Mouse (Mus musculus) midbrain, embryonic 13.5 days (tissue): ENCODE measurements at regions not wholly inside any gene's neighbourhood (a gene's known extent, or its start where the extent isn't known, plus 50 kb on each side); places are given as distances from the start of the nearest gene placed in this dataset.
A peak's percentile ranks its signal among the peaks of the same experiment; 100 is the strongest.

ENCODE experiments used
- ATAC-seq: fragments of 200-750 bp; cut with Nextera tagmentation; 2 replicates; pipeline ENCODE4 v1.8.0; 2017; ENCODE audit warnings: mild to moderate bottlenecking, moderate TSS enrichment, moderate library complexity
- H3K27ac ChIP-seq: fragments of 300-500 bp; sonication (generic); 2 replicates; pipeline ENCODE4 v1.5.1; 2015; ENCODE audit warnings: inconsistent platforms, mild to moderate bottlenecking, moderate library complexity
- H3K27me3 ChIP-seq: fragments of 300-500 bp; sonication (generic); 2 replicates; pipeline ENCODE4 v1.6.1; 2015; ENCODE audit warnings: mild to moderate bottlenecking, inconsistent platforms
- H3K36me3 ChIP-seq: fragments of 300-500 bp; sonication (generic); 2 replicates; pipeline ENCODE4 v1.6.1; 2015; ENCODE audit warnings: mild to moderate bottlenecking, inconsistent platforms
- H3K4me1 ChIP-seq: fragments of 300-500 bp; sonication (generic); replicated peaks from 2 replicates; pipeline ENCODE4 v1.6.1; 2015; ENCODE audit warnings: inconsistent platforms
- H3K4me2 ChIP-seq: fragments of 300-500 bp; sonication (generic); replicated peaks from 2 replicates; pipeline ENCODE4 v1.6.1; 2015; ENCODE audit warnings: moderate library complexity, mild to moderate bottlenecking, inconsistent platforms
- H3K4me3 ChIP-seq: fragments of 300-500 bp; sonication (generic); replicated peaks from 2 replicates; pipeline ENCODE4 v1.5.1; 2015; ENCODE audit warnings: mild to moderate bottlenecking, inconsistent platforms
- H3K9ac ChIP-seq: fragments of 300-500 bp; sonication (generic); replicated peaks from 2 replicates; pipeline ENCODE4 v1.6.1; 2015; ENCODE audit warnings: mild to moderate bottlenecking, inconsistent platforms
- H3K9me3 ChIP-seq: fragments of 300-500 bp; sonication (generic); 2 replicates; pipeline ENCODE4 v1.6.1; 2016; ENCODE audit warnings: mild to moderate bottlenecking, inconsistent platforms
- WGBS: fragments of 180-500 bp; shearing (Covaris S2); methylation state at CpG from one replicate; pipeline ENCODE4 v1.1.7; 2015; 5-methylcytosine and 5-hydroxymethylcytosine counted together

DNA sequence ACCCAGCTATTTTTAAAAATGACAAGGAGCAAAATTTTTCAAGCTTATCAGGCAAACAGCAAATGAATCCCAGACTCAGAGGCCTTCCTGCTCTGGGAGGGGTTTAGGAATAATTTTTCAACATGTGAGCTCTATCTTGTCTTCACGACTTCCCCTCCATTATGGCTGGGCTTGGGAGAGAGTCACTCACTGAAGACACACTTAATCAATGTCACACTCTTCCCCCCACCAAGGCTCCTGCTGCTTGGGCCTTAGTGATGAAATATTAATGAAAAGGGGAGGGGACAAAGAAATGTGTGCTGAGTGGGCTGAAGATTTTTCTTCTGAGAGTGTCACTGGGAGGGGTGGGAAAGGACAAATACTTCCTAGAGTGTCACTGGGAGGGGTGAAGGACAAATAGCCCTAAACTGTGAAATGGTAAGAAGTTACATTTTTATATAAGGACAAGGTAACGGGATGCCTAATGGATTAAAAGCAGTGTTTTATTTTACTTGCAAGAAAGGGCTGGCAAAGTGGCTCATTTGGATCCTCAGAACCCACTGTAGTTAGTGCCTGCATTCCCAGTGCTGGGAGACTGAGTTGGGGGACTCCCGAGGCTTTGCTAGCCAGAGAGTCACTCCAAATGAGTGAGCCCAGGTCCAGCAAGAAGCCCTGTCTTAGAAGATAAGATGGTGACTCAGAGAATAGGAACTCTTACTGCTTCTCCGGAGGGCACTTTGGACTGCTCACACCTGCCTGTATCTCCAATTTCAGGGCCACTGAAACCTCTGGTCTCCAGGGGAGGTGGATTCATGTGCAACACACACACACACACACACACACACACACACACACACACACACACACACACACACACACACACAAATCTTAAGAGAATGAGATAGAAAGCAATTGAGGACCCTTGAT, 258.5 kb downstream of the Sox11 start:
- peak overlapping the region; percentile 99 for H3K27ac ChIP-seq
- peaks cover 53% of the 10 kb centered on the region for H3K4me1 ChIP-seq
- peak overlapping the region; percentile 55 for H3K4me2 ChIP-seq
- H3K4me3 ChIP-seq = no peak overlapping the region
- H3K27me3 ChIP-seq = no peaks in the 10 kb centered on the region
- peak overlapping the region; percentile 36; the same call in 1 of the 2 replicates for H3K9ac ChIP-seq
- H3K36me3 ChIP-seq = no peaks in the 10 kb centered on the region
- H3K9me3 ChIP-seq = no peaks in the 10 kb centered on the region
- ATAC-seq = peak; percentile 65
- WGBS = 16% methylated on average over 4 of the region's 4 CpGs

GRCm38 (mm10) chr12:27083089-27083488, 259.3 kb downstream of the Sox11 start:
- 2% methylated on average over 8 of the region's 8 CpGs for WGBS
- ATAC-seq = peak; percentile 86

DNA sequence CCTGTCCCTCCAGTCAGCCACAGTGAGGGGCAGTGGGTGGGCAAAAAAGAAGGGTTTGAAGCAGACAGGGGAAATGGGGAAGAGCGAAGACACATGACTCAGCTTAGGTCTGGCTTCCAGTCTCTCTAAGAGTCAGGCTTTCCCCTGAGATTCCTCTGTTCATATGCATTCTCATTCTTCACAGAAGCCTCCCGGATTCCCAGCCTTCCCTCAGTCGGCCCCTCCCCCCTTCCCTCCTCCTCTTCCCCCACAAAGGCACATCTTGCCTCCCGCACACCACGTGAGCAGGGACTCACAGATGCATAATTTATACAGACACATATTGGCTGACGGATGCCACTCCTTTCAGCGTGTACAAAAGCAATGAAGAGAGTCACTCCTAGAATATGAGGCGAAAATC, 259.8 kb downstream of the Sox11 start:
- Histone ChIP-seq H3K27ac (peak overlapping the region; percentile 99), H3K27me3 (no peaks in the 10 kb centered on the region), H3K36me3 (no peaks in the 10 kb centered on the region), H3K4me3 (peak overlapping the region; percentile 23), H3K9ac (peak overlapping the region; percentile 55; the same call in 1 of the 2 replicates), H3K4me1 (peaks cover 53% of the 10 kb centered on the region), H3K9me3 (no peaks in the 10 kb centered on the region), H3K4me2 (peak overlapping the region; percentile 55)
- peak; percentile 95 for ATAC-seq
- WGBS = under 1% methylated on average over 8 of the region's 8 CpGs

More at GRCm38 (mm10) chr12:27083089-27083488, 259.3 kb downstream of the Sox11 start:
- Histone ChIP-seq H3K4me3 (peak overlapping the region; percentile 23), H3K9me3 (no peaks in the 10 kb centered on the region), H3K36me3 (no peaks in the 10 kb centered on the region), H3K27ac (peak overlapping the region; percentile 99), H3K4me2 (peak overlapping the region; percentile 55), H3K27me3 (no peaks in the 10 kb centered on the region), H3K9ac (peak overlapping the region; percentile 55), H3K4me1 (peaks cover 53% of the 10 kb centered on the region)

- no peak overlapping the region for H3K4me3 ChIP-seq
- 63% methylated on average over 6 of the region's 6 CpGs for WGBS
- no peak for ATAC-seq
These were observed 266.2 kb downstream of the Sox11 start for GRCm38 (mm10) chr12:27076107-27076738.

DNA sequence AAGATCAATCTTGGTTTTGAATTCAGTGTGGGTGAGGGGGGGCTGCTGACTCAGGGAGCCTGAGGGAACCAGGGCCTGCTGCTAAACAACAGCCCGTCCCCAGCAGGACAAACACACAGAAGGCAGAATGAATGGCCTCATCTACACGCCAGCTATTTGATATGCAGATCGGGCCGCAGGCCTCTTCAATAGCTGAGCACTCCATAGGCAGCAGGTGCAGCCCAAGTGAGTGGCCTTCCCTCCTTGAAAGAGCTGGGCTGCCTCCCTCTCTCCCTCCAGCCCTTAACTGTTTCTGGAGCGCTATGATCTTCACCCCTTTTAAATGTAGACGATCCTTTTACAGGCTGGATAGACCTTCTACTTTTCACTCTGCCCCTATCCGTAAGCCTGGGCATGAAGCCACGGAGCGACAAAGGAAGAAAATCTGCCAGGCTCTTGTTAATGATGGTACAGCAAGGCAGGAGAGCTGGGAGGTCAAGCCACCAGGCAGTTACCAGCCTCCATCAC, 277.3 kb downstream of the Sox11 start:
- H3K27ac ChIP-seq = peak overlapping the region; percentile 99
- H3K36me3 ChIP-seq = no peaks in the 10 kb centered on the region
- no peaks in the 10 kb centered on the region for H3K27me3 ChIP-seq
- WGBS = 7% methylated on average over 9 of the region's 9 CpGs
- peak overlapping the region; percentile 59 for H3K9ac ChIP-seq
- peak; percentile 87 for ATAC-seq
- peak overlapping the region; percentile 17 for H3K4me3 ChIP-seq
- no peaks in the 10 kb centered on the region for H3K9me3 ChIP-seq
- H3K4me2 ChIP-seq = peak overlapping the region; percentile 39
- H3K4me1 ChIP-seq = peaks cover 66% of the 10 kb centered on the region

More at GRCm38 (mm10) chr12:27076107-27076738, 266.2 kb downstream of the Sox11 start:
- Histone ChIP-seq H3K4me2 (no peak overlapping the region), H3K27ac (no peak overlapping the region), H3K9ac (no peak overlapping the region), H3K27me3 (no peaks in the 10 kb centered on the region), H3K36me3 (no peaks in the 10 kb centered on the region), H3K4me1 (peaks cover 11% of the 10 kb centered on the region), H3K9me3 (no peaks in the 10 kb centered on the region)

- no peaks in the 10 kb centered on the region for H3K36me3 ChIP-seq
- WGBS = 24% methylated on average over 4 of the region's 4 CpGs
- ATAC-seq = no peak
- H3K4me2 ChIP-seq = peak overlapping the region; percentile 36
- peak overlapping the region; percentile 54 for H3K9ac ChIP-seq
- peak overlapping the region; percentile 99 for H3K27ac ChIP-seq
- H3K4me3 ChIP-seq = peak overlapping the region; percentile 8; the same call in 1 of the 2 replicates
- peaks cover 76% of the 10 kb centered on the region for H3K4me1 ChIP-seq
- no peaks in the 10 kb centered on the region for H3K27me3 ChIP-seq
- H3K9me3 ChIP-seq = no peaks in the 10 kb centered on the region
These were observed 278.9 kb downstream of the Sox11 start for GRCm38 (mm10) chr12:27063518-27063917.

GRCm38 (mm10) chr12:27062511-27063264, 279.7 kb downstream of the Sox11 start:
- no peak for ATAC-seq
- Histone ChIP-seq H3K4me1 (peaks cover 83% of the 10 kb centered on the region), H3K27me3 (no peaks in the 10 kb centered on the region), H3K9me3 (no peaks in the 10 kb centered on the region), H3K4me2 (peak overlapping the region; percentile 64), H3K4me3 (peak overlapping the region; percentile 38), H3K27ac (peak overlapping the region; percentile 99), H3K36me3 (no peaks in the 10 kb centered on the region), H3K9ac (peak overlapping the region; percentile 72)
- WGBS = 8% methylated on average over 6 of the region's 6 CpGs

- H3K4me1 ChIP-seq = peaks cover 84% of the 10 kb centered on the region
- peak overlapping the region; percentile 99 for H3K27ac ChIP-seq
- WGBS = under 1% methylated on average over 10 of the region's 10 CpGs
- no peaks in the 10 kb centered on the region for H3K36me3 ChIP-seq
- peak; percentile 65 for ATAC-seq
- H3K27me3 ChIP-seq = no peaks in the 10 kb centered on the region
- H3K4me3 ChIP-seq = peak overlapping the region; percentile 38
- H3K9ac ChIP-seq = peak overlapping the region; percentile 72
- H3K4me2 ChIP-seq = peak overlapping the region; percentile 64
- no peaks in the 10 kb centered on the region for H3K9me3 ChIP-seq
These were observed 280.3 kb downstream of the Sox11 start for GRCm38 (mm10) chr12:27062061-27062461.

DNA sequence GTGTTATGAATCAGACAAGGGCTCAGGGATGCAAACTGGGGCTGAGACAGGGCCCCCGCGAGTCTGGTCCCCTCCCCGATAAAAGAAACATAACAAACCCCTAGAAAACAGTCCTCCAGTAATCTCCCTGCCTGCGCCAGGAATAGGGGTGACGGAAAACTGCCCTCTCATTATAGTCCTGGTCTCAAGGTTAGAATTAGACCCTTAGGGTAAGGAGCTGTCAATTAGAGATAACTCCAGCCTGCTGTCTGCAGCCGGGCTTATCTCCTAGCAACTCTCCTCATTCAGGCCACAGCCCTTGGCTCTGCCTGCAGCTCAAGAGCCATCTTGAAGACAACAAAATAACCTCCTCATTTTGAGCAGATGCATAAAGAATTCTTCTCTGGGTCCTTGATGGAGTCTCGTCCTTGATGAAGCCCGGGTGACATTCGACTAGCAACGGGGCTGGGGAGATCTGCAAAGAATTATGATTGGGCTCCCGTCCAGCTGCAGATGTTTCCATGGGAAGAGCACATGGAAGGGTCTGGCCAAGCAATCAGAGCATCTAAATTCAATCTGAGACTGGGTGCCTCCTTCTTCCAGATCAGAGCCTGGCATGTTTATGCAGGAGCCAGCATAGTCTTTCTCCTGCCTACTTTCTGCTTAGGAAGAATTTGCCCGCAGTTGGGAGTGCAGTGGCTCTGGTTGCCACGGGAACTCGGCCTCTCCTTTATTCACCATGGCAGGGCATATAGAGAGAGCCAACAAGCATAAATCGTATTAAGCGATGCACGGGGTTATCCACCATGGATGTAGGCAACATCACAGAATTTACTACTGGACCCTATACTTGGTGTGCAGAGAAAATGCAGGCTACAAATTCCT, 281.2 kb downstream of the Sox11 start:
- H3K4me3 ChIP-seq = peak overlapping the region; percentile 38
- ATAC-seq = peak; percentile 76
- WGBS = 3% methylated on average over 17 of the region's 17 CpGs

GRCm38 (mm10) chr12:27059885-27060284, 282.5 kb downstream of the Sox11 start:
- no peak for ATAC-seq
- Histone ChIP-seq H3K9ac (0 out of 2 replicates have a peak overlapping the region, but pooled peaks have one; percentile 72), H3K4me1 (peaks cover 66% of the 10 kb centered on the region), H3K27me3 (no peaks in the 10 kb centered on the region), H3K4me3 (no peak overlapping the region), H3K4me2 (peak overlapping the region; percentile 64), H3K27ac (peak overlapping the region; percentile 99), H3K36me3 (no peaks in the 10 kb centered on the region), H3K9me3 (no peaks in the 10 kb centered on the region)
- 8% methylated on average over 4 of the region's 4 CpGs for WGBS

More for the DNA sequence above, 281.2 kb downstream of the Sox11 start:
- no peaks in the 10 kb centered on the region for H3K36me3 ChIP-seq
- H3K27me3 ChIP-seq = no peaks in the 10 kb centered on the region
- H3K9ac ChIP-seq = peak overlapping the region; percentile 72
- peak overlapping the region; percentile 99 for H3K27ac ChIP-seq
- peak overlapping the region; percentile 64 for H3K4me2 ChIP-seq
- H3K4me1 ChIP-seq = peaks cover 78% of the 10 kb centered on the region
- H3K9me3 ChIP-seq = no peaks in the 10 kb centered on the region

- Histone ChIP-seq H3K27ac (no peak overlapping the region), H3K4me2 (no peak overlapping the region), H3K9me3 (no peaks in the 10 kb centered on the region), H3K9ac (no peak overlapping the region), H3K4me3 (no peak overlapping the region), H3K4me1 (peaks cover 12% of the 10 kb centered on the region), H3K27me3 (no peaks in the 10 kb centered on the region), H3K36me3 (no peaks in the 10 kb centered on the region)
- no peak for ATAC-seq
- WGBS = 89% methylated on average over 4 of the region's 4 CpGs
These were observed 288.0 kb downstream of the Sox11 start for GRCm38 (mm10) chr12:27054411-27054810.
